Mouse (Mus musculus) testis, postnatal 10 days (tissue): ENCODE data around the gene Cacna1e.
A peak's percentile ranks its signal among the peaks of the same experiment; 100 is the strongest.

Source experiments
- DNase-seq: peaks from one replicate; pipeline ENCODE4 v3.0.0; 2021; ENCODE audit warnings: low spot score

Cacna1e gene

GRCm38 (mm10) chr1:154839272-154839671 lies 45.0 kb downstream of the Cacna1e start:
- no peak for DNase-seq

- DNase-seq, result no peak
These were observed 47.8 kb downstream of the Cacna1e start for GRCm38 (mm10) chr1:154836473-154836872.

DNA sequence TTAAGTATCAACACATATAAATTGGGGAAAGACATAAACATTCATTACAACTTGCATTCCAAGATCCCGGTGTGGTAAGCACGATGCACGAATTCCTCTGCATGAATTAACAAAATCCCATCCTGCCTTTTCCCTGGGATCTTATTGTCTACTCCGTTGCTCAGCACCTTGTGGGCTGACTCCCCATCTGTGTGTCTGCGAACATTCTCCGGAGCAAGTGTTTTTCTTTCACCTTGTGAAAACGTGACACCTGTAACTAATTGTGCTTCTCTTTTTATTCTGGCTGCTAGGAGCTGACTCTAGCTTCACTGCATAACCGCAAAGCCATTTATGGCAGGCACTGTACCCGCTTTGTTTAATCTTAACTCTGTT lies 52.1 kb downstream of the Cacna1e start:
- DNase-seq, result no peak

DNA sequence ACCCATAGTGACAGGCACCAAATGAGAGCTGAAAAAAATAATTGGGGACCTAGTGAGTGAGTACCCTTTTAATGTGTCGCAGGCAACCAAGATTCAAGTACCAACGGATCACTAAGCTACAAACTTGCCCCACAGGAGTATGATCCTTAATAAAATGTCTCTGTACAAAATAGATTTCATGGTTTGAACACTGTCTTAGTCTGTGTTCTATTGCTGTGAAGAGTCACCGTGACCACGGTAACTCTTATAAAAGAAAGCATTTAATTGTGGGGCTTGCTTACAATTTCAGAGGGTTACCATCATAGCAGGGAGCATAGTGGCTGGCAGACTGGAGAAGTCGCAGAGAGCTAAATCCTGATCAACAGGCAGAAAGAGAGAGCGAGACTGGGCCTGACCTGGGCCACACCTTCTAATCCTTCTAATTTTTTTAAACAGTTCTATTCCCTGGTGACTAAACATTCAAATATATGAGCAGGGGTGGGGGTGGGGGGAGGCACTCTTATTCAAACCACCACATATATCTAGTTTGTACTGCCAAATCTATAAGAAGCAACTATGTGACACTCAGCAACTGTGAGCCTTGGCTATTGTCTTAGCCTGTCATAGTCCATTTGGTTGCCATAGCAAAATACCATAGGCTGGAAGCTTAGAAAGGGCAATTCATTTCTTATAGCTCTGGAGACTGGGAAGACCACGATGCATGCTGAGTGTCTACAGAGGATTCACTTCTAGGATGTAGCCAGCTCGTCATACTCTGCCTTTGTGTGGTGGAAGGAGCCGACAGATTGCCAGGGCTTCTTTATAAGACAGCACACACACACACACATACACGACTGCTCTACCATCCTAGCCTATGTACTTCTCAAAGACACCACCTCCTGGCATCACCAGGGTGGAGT lies 52.8 kb downstream of the Cacna1e start:
- DNase-seq, result no peak

DNA sequence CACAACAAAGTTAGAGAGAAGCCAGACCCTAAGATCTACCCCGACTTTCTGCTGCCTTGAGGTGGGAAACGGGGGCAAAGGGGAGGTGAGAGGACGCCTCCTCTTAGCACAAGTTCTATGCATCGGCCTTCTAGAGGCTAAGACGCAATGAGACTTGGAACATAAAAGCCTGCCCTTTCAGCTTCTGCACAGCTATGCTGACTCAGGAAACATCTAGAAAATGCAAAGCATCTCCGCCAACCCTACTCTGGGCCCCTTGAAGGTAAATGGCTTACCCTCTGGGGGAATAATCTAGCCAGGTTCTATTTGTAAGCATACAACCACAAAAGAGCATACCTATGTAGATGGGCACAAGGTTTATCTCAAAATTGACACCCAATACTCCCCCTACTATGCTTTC lies 54.2 kb downstream of the Cacna1e start:
- DNase-seq, result no peak

GRCm38 (mm10) chr1:154823098-154823497 lies 61.2 kb downstream of the Cacna1e start:
- DNase-seq, result no peak

GRCm38 (mm10) chr1:154820422-154820821 lies 63.9 kb downstream of the Cacna1e start:
- no peak for DNase-seq

- no peak for DNase-seq
These were observed 64.3 kb downstream of the Cacna1e start for GRCm38 (mm10) chr1:154819960-154820359.

GRCm38 (mm10) chr1:154818742-154819141 lies 65.6 kb downstream of the Cacna1e start:
- no peak for DNase-seq

- no peak for DNase-seq
These were observed 67.5 kb downstream of the Cacna1e start for GRCm38 (mm10) chr1:154816836-154817235.

DNA sequence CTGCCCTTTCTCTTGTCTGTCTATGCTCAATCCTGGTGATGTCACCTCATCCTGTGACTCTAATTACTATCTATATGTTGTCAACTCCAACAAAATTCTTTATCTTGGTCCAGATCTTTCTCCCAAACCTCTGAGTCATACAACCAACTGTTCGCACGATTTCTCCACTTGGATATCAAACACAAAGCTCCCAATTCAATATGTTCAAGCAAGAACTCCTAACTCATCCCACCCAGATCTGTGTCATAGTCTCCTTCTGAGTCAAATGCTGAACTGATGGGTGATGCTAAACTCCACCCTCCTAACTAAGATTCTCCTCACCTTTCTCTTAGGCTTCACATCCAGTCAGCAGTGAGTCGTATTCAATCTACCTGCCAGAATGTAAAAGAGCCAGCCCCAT lies 68.0 kb downstream of the Cacna1e start:
- no peak for DNase-seq

GRCm38 (mm10) chr1:154805742-154806141 lies 78.6 kb downstream of the Cacna1e start:
- DNase-seq, result no peak

DNA sequence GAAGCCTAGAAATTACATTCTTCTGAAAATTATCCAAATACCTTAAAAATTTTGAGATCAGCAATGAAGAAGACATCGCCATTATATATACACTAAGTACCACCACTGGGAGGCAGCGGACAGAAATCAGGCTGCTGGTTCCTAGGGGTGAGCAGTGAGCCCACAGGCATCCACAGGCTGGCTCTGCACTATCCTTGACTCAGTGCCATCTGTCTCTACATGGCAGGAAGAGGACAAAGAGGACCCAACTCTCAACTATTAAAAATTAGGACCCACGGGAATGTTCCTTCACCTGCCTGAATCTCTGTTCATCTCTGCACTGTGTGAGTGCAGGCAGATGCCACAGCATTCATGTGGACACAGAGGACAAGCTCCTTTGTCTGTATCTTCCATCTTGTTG lies 79.3 kb downstream of the Cacna1e start:
- DNase-seq, result no peak

DNA sequence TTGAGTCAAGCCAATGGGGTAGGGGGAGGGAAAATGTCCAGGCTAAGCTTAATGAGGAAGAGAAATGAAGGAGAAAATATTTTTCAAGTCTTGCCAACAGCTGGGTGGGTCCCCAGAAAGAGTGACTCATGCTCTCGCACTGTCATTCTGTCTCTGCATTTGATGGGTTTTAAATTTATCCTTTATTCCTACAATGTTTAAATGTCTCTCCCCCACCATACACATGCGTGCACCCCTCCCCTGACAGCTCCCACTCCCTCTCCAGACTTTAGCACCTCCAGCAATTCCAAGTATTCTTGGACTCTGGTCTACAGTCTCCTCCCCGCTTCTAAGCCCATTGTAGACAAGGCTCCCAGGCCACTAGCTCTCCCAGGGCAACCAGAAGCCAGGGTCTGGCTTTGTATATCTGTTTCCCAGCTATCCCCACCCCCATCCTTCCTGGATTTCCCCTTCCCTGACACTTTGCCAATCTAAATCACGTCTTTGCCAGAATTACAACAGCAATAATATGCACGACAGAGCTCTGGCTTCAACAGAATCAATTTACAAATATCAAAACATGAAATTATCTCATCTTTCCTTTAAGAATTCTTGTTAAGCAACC lies 81.9 kb downstream of the Cacna1e start:
- no peak for DNase-seq

- DNase-seq, result no peak
These were observed 85.0 kb downstream of the Cacna1e start for GRCm38 (mm10) chr1:154799257-154799656.

DNA sequence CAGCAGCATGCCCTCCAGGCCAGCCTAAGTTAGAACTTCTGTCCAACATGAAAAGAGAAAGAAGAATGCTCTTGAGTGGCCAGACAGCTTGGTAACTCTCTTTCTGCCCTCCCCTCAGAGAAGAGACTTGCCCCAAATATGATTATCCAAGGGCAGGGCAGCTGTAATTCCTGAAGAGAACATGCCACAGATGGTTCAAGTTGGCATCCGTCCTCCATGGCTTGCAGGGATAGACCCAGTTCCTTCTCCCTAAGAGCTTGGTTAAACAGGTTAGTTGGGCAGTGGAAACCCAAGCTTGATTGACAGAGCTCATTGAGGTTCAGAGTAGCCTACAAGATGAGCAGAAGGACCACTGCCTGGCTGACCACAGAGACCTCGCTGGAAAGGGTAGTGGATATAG lies 85.5 kb downstream of the Cacna1e start:
- DNase-seq, result no peak

DNA sequence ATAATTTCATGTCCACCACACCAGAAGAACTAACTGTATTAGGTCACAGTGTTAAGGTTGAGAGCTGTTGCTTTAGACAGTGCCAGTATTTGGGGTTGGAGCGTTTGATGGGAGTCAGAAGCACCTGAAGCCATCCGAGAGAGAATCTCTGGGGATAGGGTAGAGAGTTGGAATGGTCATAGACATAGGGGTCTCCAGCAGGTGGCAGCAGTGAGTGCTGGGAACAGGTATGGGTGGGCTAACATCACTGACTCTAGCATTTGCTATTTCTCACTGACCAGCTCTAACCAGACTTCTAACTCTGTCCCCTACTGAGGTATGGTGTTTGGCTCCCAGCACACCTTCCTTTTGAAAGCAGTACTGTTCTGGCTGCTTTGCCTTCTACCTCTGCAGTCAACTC lies 87.6 kb downstream of the Cacna1e start:
- DNase-seq, result peak; percentile 77

GRCm38 (mm10) chr1:154794518-154794951 lies 89.8 kb downstream of the Cacna1e start:
- DNase-seq, result no peak

GRCm38 (mm10) chr1:154791544-154792174 lies 92.6 kb downstream of the Cacna1e start:
- DNase-seq, result no peak

GRCm38 (mm10) chr1:154788491-154788890 lies 95.8 kb downstream of the Cacna1e start:
- no peak for DNase-seq

DNA sequence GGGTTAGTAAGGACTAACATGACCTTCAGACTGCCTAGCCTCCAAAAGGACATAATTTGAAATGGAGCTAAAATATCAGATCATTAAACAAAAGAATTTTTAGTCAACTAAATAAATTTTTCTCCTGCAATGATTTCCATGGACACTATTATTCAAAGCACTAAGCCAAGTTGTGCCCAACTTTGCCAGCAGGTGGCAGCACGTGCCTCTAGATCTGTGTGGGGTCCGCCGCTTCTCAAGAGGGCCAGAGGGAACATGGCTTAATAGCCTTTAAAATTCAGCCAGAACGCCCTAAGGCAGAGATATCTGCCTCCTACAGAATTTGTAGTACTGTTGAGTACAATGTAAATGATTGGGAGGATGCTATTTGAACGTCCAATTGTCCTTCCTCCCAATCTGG lies 96.2 kb downstream of the Cacna1e start:
- DNase-seq, result peak; percentile 90

GRCm38 (mm10) chr1:154787418-154787817 lies 96.9 kb downstream of the Cacna1e start:
- no peak for DNase-seq

- DNase-seq, result peak; percentile 85
These were observed 98.0 kb downstream of the Cacna1e start for GRCm38 (mm10) chr1:154786243-154786669.
